Comparison of ENCODE assay signal across 19 mouse cellular contexts in the genomic region with DNA sequence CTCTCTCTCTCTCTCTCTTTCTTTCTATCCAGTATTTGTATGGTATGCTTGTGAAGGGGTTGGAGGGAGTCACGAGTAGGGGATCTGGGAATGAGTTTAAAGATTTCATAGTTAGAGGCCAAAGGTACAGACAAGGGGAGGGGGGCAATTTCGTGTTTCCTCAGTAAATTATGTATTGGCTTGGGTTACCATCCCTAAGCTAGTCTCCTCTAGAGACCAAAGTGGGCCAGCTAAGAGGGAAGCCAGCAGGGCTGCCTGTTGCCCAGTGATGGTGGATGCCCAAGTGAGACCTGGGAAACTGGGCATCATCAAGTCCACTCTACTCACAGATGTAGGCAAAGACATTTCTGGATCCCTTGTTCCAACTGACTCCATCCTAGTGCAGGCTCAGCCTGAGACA. TPM values are rescaled to one million over a fixed set of nuclear protein-coding genes. Genes with fewer than 3 reads are reported as not detected.
DNase-seq lines count a peak whose midpoint lies in the region; ATAC-seq and TF ChIP-seq lines count a peak whose summit lies in the region.
"Had no signal": no experiment of that assay in that cellular context is flagged by ENCODE, and none has a peak within 500 bp of the region (broad histone marks: within the 10 kb centered on the region; RNA-seq: fewer than 3 reads in every experiment).

No protein-coding gene starts in this region.

- H3K27ac ChIP-seq in hindbrain, embryonic 11.5 days (ENCODE audit: low read depth, low read length): peak overlapping the region; percentile 58; the same call in 1 of the 2 replicates
- no peak overlapping the region for H3K27ac ChIP-seq in hindbrain, postnatal 0 days
- no peak overlapping the region for H3K27ac ChIP-seq in testis, adult 2 months (ENCODE audit: control insufficient read depth, insufficient read depth, low read depth, low read length)
- H3K27ac ChIP-seq in neural tube, embryonic 13.5 days (replicated peaks): peak overlapping the region; percentile 95
- no peak overlapping the region for H3K27ac ChIP-seq in heart, embryonic 11.5 days (ENCODE audit: low read depth, low read length)
- H3K27ac ChIP-seq: heart, embryonic 15.5 days; layer of hippocampus, adult 2 months; left cerebral cortex, adult 2 months; limb, embryonic 13.5 days; liver, embryonic 15.5 days had no signal

- WGBS in hindbrain, embryonic 11.5 days: 3% methylated on average over 2 of the region's 2 CpGs
- 10% methylated on average over 2 of the region's 2 CpGs for WGBS in hindbrain, postnatal 0 days
- WGBS in neural tube, embryonic 13.5 days: 2% methylated on average over 2 of the region's 2 CpGs
- whole genome bisulfite sequencing in heart, embryonic 11.5 days (ENCODE audit: insufficient replicate concordance): 21% methylated on average over 2 of the region's 2 CpGs

- no peaks in the 10 kb centered on the region for H3K9me3 ChIP-seq in hindbrain, embryonic 11.5 days (ENCODE audit: control insufficient read depth, low read length)
- H3K9me3 ChIP-seq in hindbrain, postnatal 0 days (ENCODE audit: low read length): no peaks in the 10 kb centered on the region
- H3K9me3 ChIP-seq in neural tube, embryonic 13.5 days: no peaks in the 10 kb centered on the region
- H3K9me3 ChIP-seq in heart, embryonic 11.5 days (replicated peaks; ENCODE audit: control insufficient read depth, low read length): no peaks in the 10 kb centered on the region
- H3K9me3 ChIP-seq: heart, embryonic 15.5 days; limb, embryonic 13.5 days; liver, embryonic 15.5 days had no signal

- H3K9ac ChIP-seq in hindbrain, embryonic 11.5 days (ENCODE audit: low read depth, low read length): no peak overlapping the region
- H3K9ac ChIP-seq in hindbrain, postnatal 0 days (replicated peaks; ENCODE audit: low read length): no peak overlapping the region
- peak overlapping the region; percentile 85 for H3K9ac ChIP-seq in neural tube, embryonic 13.5 days
- no peak overlapping the region for H3K9ac ChIP-seq in heart, embryonic 11.5 days (ENCODE audit: low read depth, low read length)
- H3K9ac ChIP-seq: heart, embryonic 15.5 days; limb, embryonic 13.5 days; liver, embryonic 15.5 days had no signal

- no peaks in the 10 kb centered on the region for H3K36me3 ChIP-seq in hindbrain, embryonic 11.5 days (ENCODE audit: control insufficient read depth, insufficient read depth, low read length)
- no peaks in the 10 kb centered on the region for H3K36me3 ChIP-seq in hindbrain, postnatal 0 days (ENCODE audit: insufficient read depth, low read length)
- no peaks in the 10 kb centered on the region for H3K36me3 ChIP-seq in testis, adult 2 months (ENCODE audit: control insufficient read depth, insufficient read depth, low read length)
- no peaks in the 10 kb centered on the region for H3K36me3 ChIP-seq in neural tube, embryonic 13.5 days
- H3K36me3 ChIP-seq in heart, embryonic 11.5 days (ENCODE audit: control insufficient read depth, insufficient read depth, low read length): no peaks in the 10 kb centered on the region
- H3K36me3 ChIP-seq: heart, embryonic 15.5 days; limb, embryonic 13.5 days; liver, embryonic 15.5 days had no signal

- H3K4me2 ChIP-seq in hindbrain, embryonic 11.5 days (replicated peaks; ENCODE audit: low read depth, low read length): no peak overlapping the region
- H3K4me2 ChIP-seq in hindbrain, postnatal 0 days (ENCODE audit: low read depth, low read length): no peak overlapping the region
- peak overlapping the region; percentile 67 for H3K4me2 ChIP-seq in neural tube, embryonic 13.5 days
- no peak overlapping the region for H3K4me2 ChIP-seq in heart, embryonic 11.5 days
- H3K4me2 ChIP-seq: heart, embryonic 15.5 days; liver, embryonic 15.5 days had no signal

- H3K4me1 ChIP-seq in hindbrain, embryonic 11.5 days (replicated peaks; ENCODE audit: control insufficient read depth, insufficient read depth, low read length): 0 out of 2 replicates have a peak, but pooled peaks cover 2% of the 10 kb centered on the region
- H3K4me1 ChIP-seq in hindbrain, postnatal 0 days (ENCODE audit: insufficient read depth, low read length): no peaks in the 10 kb centered on the region
- peaks cover 10% of the 10 kb centered on the region for H3K4me1 ChIP-seq in testis, adult 2 months (ENCODE audit: control insufficient read depth, insufficient read depth, low read length)
- H3K4me1 ChIP-seq in neural tube, embryonic 13.5 days (replicated peaks): peaks cover 90% of the 10 kb centered on the region
- no peaks in the 10 kb centered on the region; the same call in 1 of the 2 replicates for H3K4me1 ChIP-seq in heart, embryonic 11.5 days (ENCODE audit: control insufficient read depth, insufficient read depth, low read length)
- H3K4me1 ChIP-seq: liver, embryonic 15.5 days had no signal

- no peak overlapping the region for H3K4me3 ChIP-seq in hindbrain, embryonic 11.5 days (ENCODE audit: low read depth, low read length)
- H3K4me3 ChIP-seq in hindbrain, postnatal 0 days (ENCODE audit: low read length): no peak overlapping the region
- H3K4me3 ChIP-seq in testis, adult 2 months (ENCODE audit: control insufficient read depth, low read depth, low read length): peak overlapping the region; percentile 37; the same call in 1 of the 2 replicates
- no peak overlapping the region for H3K4me3 ChIP-seq in neural tube, embryonic 13.5 days
- H3K4me3 ChIP-seq in heart, embryonic 11.5 days (ENCODE audit: low read depth, low read length): no peak overlapping the region
- H3K4me3 ChIP-seq: layer of hippocampus, adult 2 months; left cerebral cortex, adult 2 months; liver, embryonic 15.5 days had no signal

- no peak for DNase-seq in hindbrain, embryonic 11.5 days (ENCODE audit: low spot score)
- no peak for DNase-seq in hindbrain, postnatal 0 days (ENCODE audit: low spot score)
- no peak for DNase-seq in testis, postnatal 14 days (ENCODE audit: low spot score)
- no peak for DNase-seq in urinary bladder, postnatal 36 days (ENCODE audit: low spot score in 2 of 2)
- DNase-seq: B cell, adult 2 months; cerebellum, adult 11-12 months; lung, postnatal 14 days; thymus, postnatal 14 days had no signal

- no peak for TF ChIP-seq POLR2A in testis, adult 2 months (IDR thresholded peaks at IDR 0.05; ENCODE audit: control insufficient read depth, low read depth, low read length)

- peaks cover 65% of the 10 kb centered on the region for H3K27me3 ChIP-seq in hindbrain, embryonic 11.5 days (ENCODE audit: control insufficient read depth, insufficient read depth, low read length)
- peaks cover 62% of the 10 kb centered on the region for H3K27me3 ChIP-seq in hindbrain, postnatal 0 days (ENCODE audit: insufficient read depth, low read length)
- peaks cover 6% of the 10 kb centered on the region for H3K27me3 ChIP-seq in testis, adult 2 months (ENCODE audit: control insufficient read depth, insufficient read depth, low read length)
- H3K27me3 ChIP-seq in neural tube, embryonic 13.5 days: no peaks in the 10 kb centered on the region
- H3K27me3 ChIP-seq in heart, embryonic 11.5 days (ENCODE audit: control insufficient read depth, insufficient read depth, low read length): peaks cover 90% of the 10 kb centered on the region

- ATAC-seq in hindbrain, embryonic 11.5 days (ENCODE audit: low FRiP score): no peak
- ATAC-seq in hindbrain, postnatal 0 days: no peak
- no peak for ATAC-seq in neural tube, embryonic 13.5 days (ENCODE audit: low read depth)
- ATAC-seq in heart, embryonic 11.5 days (replicated peaks; ENCODE audit: insufficient number of reproducible peaks, low FRiP score, low TSS enrichment): no peak

- no peak for TF ChIP-seq CTCF in hindbrain, postnatal 0 days (IDR thresholded peaks at IDR 0.05; ENCODE audit: low read depth)
- no peak for TF ChIP-seq CTCF in testis, adult 2 months (IDR thresholded peaks at IDR 0.05; ENCODE audit: control insufficient read depth, insufficient read depth, insufficient replicate concordance, low read depth, low read length)

RNA-seq across cellular contexts. Expression of a gene that starts 43.3 kb away (rescaled TPM):
- 37.3 and 37.8 TPM in 2 replicates for polyA plus RNA-seq in hindbrain, embryonic 11.5 days (2014; fragmentation: Nextera tagmentation; extraction: Ambion mirVana)
- total RNA-seq in hindbrain, postnatal 0 days (2014; rRNA removed): 12.5 and 13.1 TPM in 2 replicates
- polyA plus RNA-seq in hindbrain, postnatal 0 days (2015; fragmentation: Nextera tagmentation; extraction: Ambion mirVana): 33.0 and 35.4 TPM in 2 replicates
- 0.33 and 0.36 TPM in 2 replicates for polyA plus RNA-seq in testis, adult 2 months (2012; rRNA removed)
- polyA plus RNA-seq in neural tube, embryonic 13.5 days (2015; fragmentation: Nextera tagmentation; extraction: Ambion mirVana): 40.2 and 49.9 TPM in 2 replicates
- 1.2 and 2.0 TPM in 2 replicates for polyA plus RNA-seq in heart, embryonic 11.5 days (2014; fragmentation: Nextera tagmentation; extraction: Ambion mirVana)
- total RNA-seq: common myeloid progenitor, adult 5-6 weeks; layer of hippocampus, adult 2 months; left cerebral cortex, adult 2 months; megakaryocyte-erythroid progenitor cell, adult 5-6 weeks had no signal
- polyA plus RNA-seq: forebrain, embryonic 11.5 days had no signal

Comparison
In these comparisons a context has a peak if more than half of its experiments do, and no peak if none do; other contexts are left out.
1. H3K27ac ChIP-seq: peak in hindbrain, embryonic 11.5 days (single experiment) and neural tube, embryonic 13.5 days (single experiment); none in hindbrain, postnatal 0 days (single experiment), testis, adult 2 months (single experiment) and heart, embryonic 11.5 days (single experiment).
2. RNA of a gene that starts 43.3 kb away (polyA plus RNA-seq): 40.2 to 49.9 TPM in neural tube, embryonic 13.5 days, 37.3 to 37.8 TPM in hindbrain, embryonic 11.5 days and 33.0 to 35.4 TPM in hindbrain, postnatal 0 days; 1.2 to 2.0 TPM in heart, embryonic 11.5 days and 0.33 to 0.36 TPM in testis, adult 2 months; every median in the first group is over 10 times any median in the second.